Mouse (Mus musculus): Measurements from ENCODE around the gene 2310034C09Rik.
A peak's percentile ranks its signal among the peaks of the same experiment; 100 is the strongest.
"Not testable (repeated sequence)": the region's sequence is repeated elsewhere in the genome, so short reads cannot be mapped to it uniquely, and the experiment has no call there.

2310034C09Rik gene

GRCm38 (mm10) chr16:88758547-88758946, at the start of gene 2310034C09Rik:
Gene 2310034C09Rik, plus strand, starts transcription at chr16:88758847.
- not testable (repeated sequence) for DNase-seq (ENCODE audit: inconsistent age in 2 of 2, low spot score in 1 of 2)

GRCm38 (mm10) chr16:88710757-88711156, 47.9 kb upstream of the 2310034C09Rik start:
- peak; percentile 6 to 44 for DNase-seq (ENCODE audit: inconsistent age in 2 of 2, low spot score in 1 of 2)

- no peak for DNase-seq (ENCODE audit: inconsistent age in 2 of 2, low spot score in 1 of 2)
Measured at GRCm38 (mm10) chr16:88711245-88711644, 47.4 kb upstream of the 2310034C09Rik start.

- no peak for DNase-seq (ENCODE audit: inconsistent age in 2 of 2, low spot score in 1 of 2)
Measured at GRCm38 (mm10) chr16:88716549-88716948, 42.1 kb upstream of the 2310034C09Rik start.

GRCm38 (mm10) chr16:88720031-88720430, 38.6 kb upstream of the 2310034C09Rik start:
- DNase-seq (ENCODE audit: inconsistent age in 2 of 2, low spot score in 1 of 2) = no peak

GRCm38 (mm10) chr16:88728812-88729275, 29.8 kb upstream of the 2310034C09Rik start, which contains the start of gene Krtap13-1:
Gene Krtap13-1, plus strand, starts transcription at chr16:88728862.
- no peak for DNase-seq (ENCODE audit: inconsistent age in 2 of 2, low spot score in 1 of 2)

- no peak for DNase-seq (ENCODE audit: inconsistent age in 2 of 2, low spot score in 1 of 2)
Measured at GRCm38 (mm10) chr16:88735391-88735790, 23.3 kb upstream of the 2310034C09Rik start.

GRCm38 (mm10) chr16:88744750-88745340, 13.8 kb upstream of the 2310034C09Rik start:
- DNase-seq (ENCODE audit: inconsistent age in 2 of 2, low spot score in 1 of 2) = peak in 1 of 2 experiments; percentile 58

GRCm38 (mm10) chr16:88747943-88748342, 10.7 kb upstream of the 2310034C09Rik start:
- DNase-seq (ENCODE audit: inconsistent age in 2 of 2, low spot score in 1 of 2) = no peak

- not testable (repeated sequence) for DNase-seq (ENCODE audit: inconsistent age in 2 of 2, low spot score in 1 of 2)
Measured at GRCm38 (mm10) chr16:88751535-88751934, 7.1 kb upstream of the 2310034C09Rik start, which contains the start of gene Krtap13. Gene Krtap13, minus strand, starts transcription at chr16:88751635.

GRCm38 (mm10) chr16:88774106-88774505, 15.5 kb downstream of the 2310034C09Rik start, which contains the start of gene 2310057N15Rik:
Gene 2310057N15Rik, minus strand, starts transcription at chr16:88774206.
- no peak for DNase-seq (ENCODE audit: inconsistent age in 2 of 2, low spot score in 1 of 2)

- no peak for DNase-seq (ENCODE audit: inconsistent age in 2 of 2, low spot score in 1 of 2)
Measured at GRCm38 (mm10) chr16:88777596-88777995, 18.9 kb downstream of the 2310034C09Rik start, which contains the start of gene Gm5965. Gene Gm5965, plus strand, starts transcription at chr16:88777896.

GRCm38 (mm10) chr16:88786786-88787185, 28.1 kb downstream of the 2310034C09Rik start:
- no peak for DNase-seq (ENCODE audit: inconsistent age in 2 of 2, low spot score in 1 of 2)
